Mouse (Mus musculus) kidney, adult 8-10 months (tissue): ENCODE measurements around the gene Mfsd10.

Experiments
- DNase-seq, 2 experiments: peaks; one replicate each; pipeline ENCODE4 v3.0.0; 2022

Gene Mfsd10

GRCm38 (mm10) chr5:34636481-34637287 is at the start of gene Mfsd10:
TSS of gene Mfsd10 (minus strand) at chr5:34637212.
- DNase-seq: peak; percentile 72 to 81

GRCm38 (mm10) chr5:34670280-34670679 is 33.3 kb upstream of the Mfsd10 start:
- peak in 1 of 2 experiments; percentile 37 for DNase-seq

- peak in 1 of 2 experiments; percentile 17 for DNase-seq
Observed at GRCm38 (mm10) chr5:34669493-34669892, 32.5 kb upstream of the Mfsd10 start.

- DNase-seq: no peak
Observed at GRCm38 (mm10) chr5:34663231-34663630, 26.2 kb upstream of the Mfsd10 start.

GRCm38 (mm10) chr5:34661909-34662308 is 24.9 kb upstream of the Mfsd10 start:
- DNase-seq: no peak

GRCm38 (mm10) chr5:34660591-34661130 is 23.6 kb upstream of the Mfsd10 start:
- peak in 1 of 2 experiments; percentile 51 for DNase-seq

- DNase-seq: peak; percentile 100
Observed at GRCm38 (mm10) chr5:34659686-34660590, 22.9 kb upstream of the Mfsd10 start, which contains the start of the genes Nop14 and Grk4. TSS of gene Nop14 (minus strand) at chr5:34660148. TSS of gene Grk4 (plus strand) at chr5:34660379.

- DNase-seq: no peak
Observed at GRCm38 (mm10) chr5:34657556-34657955, 20.5 kb upstream of the Mfsd10 start.

GRCm38 (mm10) chr5:34654881-34655280 is 17.9 kb upstream of the Mfsd10 start:
- no peak for DNase-seq

GRCm38 (mm10) chr5:34652961-34653360 is 15.9 kb upstream of the Mfsd10 start:
- no peak for DNase-seq

- DNase-seq: peak in 1 of 2 experiments; percentile 74
Observed at GRCm38 (mm10) chr5:34647581-34647980, 10.6 kb upstream of the Mfsd10 start.

- peak; percentile 46 to 67 for DNase-seq
Observed at GRCm38 (mm10) chr5:34642932-34643331, 5.9 kb upstream of the Mfsd10 start.

GRCm38 (mm10) chr5:34641991-34642390 is 5.0 kb upstream of the Mfsd10 start:
- DNase-seq: peak; percentile 44 to 60

GRCm38 (mm10) chr5:34637591-34638156 is 662 bp upstream of the Mfsd10 start:
- no peak for DNase-seq

GRCm38 (mm10) chr5:34635665-34636192 is 1.3 kb downstream of the Mfsd10 start:
- no peak for DNase-seq

GRCm38 (mm10) chr5:34634746-34635400 is 2.1 kb downstream of the Mfsd10 start:
- no peak for DNase-seq

- no peak for DNase-seq
Observed at GRCm38 (mm10) chr5:34633641-34634040, 3.4 kb downstream of the Mfsd10 start.

GRCm38 (mm10) chr5:34632996-34633395 is 4.0 kb downstream of the Mfsd10 start:
- DNase-seq: no peak

- DNase-seq: no peak
Observed at GRCm38 (mm10) chr5:34609966-34610365, 27.0 kb downstream of the Mfsd10 start.

GRCm38 (mm10) chr5:34608226-34608625 is 28.8 kb downstream of the Mfsd10 start:
- no peak for DNase-seq

GRCm38 (mm10) chr5:34607100-34607880 is 29.7 kb downstream of the Mfsd10 start:
- DNase-seq: no peak
